Mouse (Mus musculus) ES-CJ7 (cell line): ENCODE measurements at regions not wholly inside any gene's neighbourhood (a gene's known extent, or its start where the extent isn't known, plus 50 kb on each side); places are given as distances from the start of the nearest gene placed in this dataset.

ENCODE experiments used
- DNase-seq: peaks from one replicate; pipeline ENCODE4 v3.0.0; 2011; ENCODE audit warnings: low read depth, low spot score

GRCm38 (mm10) chr1:106086687-106087086 lies 84.9 kb upstream of the Phlpp1 start:
- no peak for DNase-seq

GRCm38 (mm10) chr1:106092909-106093557 lies 78.5 kb upstream of the Phlpp1 start:
- no peak for DNase-seq

GRCm38 (mm10) chr1:106093813-106094212 lies 77.7 kb upstream of the Phlpp1 start:
- no peak for DNase-seq

GRCm38 (mm10) chr1:106096324-106096723 lies 75.2 kb upstream of the Phlpp1 start:
- no peak for DNase-seq

DNA sequence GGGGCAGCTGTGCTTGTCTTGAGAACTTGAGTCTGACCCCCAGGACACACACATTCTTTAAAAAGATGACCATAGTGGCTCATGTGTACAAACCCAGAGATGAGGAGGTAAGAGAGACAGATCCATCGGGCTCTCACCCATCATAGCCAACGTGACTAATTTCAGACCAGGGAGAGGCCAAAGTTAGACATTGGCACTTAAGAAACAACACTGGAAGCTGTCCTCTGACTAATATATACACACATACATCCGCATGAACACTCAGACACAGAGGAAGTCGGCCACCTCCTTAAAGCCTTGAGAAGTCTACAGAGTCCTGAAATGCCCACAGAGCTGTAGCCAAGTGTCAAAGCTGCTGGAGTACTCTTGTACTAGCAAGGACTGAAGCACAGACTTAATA lies 74.4 kb upstream of the Phlpp1 start:
- DNase-seq, result no peak

DNA sequence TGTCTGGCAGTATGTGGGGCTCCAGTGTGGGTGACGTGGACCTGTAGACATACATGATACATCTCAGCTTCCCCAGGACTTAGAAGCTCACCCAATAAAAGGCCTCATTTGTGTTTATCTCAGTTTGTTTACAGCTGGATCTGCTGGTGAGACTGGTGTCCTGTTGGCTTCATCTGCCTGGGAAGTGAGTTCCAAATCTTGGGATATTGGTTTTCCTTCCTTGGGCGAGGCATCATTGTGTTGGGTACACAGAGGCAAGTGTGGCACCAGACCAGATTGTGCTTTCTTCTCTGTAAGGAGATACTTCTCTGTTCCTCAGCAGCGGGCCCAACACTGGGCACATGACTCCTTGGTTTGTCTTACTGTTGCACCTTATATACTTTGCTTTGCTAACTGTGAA lies 70.9 kb upstream of the Phlpp1 start:
- DNase-seq, result no peak

DNA sequence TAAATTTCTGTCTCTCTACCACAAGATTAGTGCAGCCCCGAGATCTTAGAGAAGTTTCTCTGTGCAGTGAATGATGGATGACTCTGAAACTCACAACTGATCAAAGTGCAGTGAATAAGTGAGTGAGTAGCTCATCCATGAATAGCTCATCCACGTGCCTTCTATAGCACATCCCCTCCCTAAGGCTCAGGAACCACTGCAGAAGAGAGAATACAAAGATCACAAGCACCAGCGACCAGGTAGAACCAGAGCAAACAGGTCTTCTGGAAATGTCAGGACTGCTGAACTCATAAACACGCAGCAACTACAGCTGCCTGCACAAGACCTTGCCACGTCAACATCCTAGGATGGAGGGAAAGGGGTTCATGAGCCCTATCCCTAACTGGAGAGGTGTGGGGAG lies 69.0 kb upstream of the Phlpp1 start:
- DNase-seq, result no peak

- peak; percentile 23 for DNase-seq
Measured at GRCm38 (mm10) chr1:106109081-106109480, 62.5 kb upstream of the Phlpp1 start.
